Mouse (Mus musculus): ENCODE measurements around the gene Gm21891. TPM values are rescaled to one million over a fixed set of nuclear protein-coding genes. Genes with fewer than 3 reads are reported as not detected.
"Not testable (repeated sequence)": the region's sequence is repeated elsewhere in the genome, so short reads cannot be mapped to it uniquely, and the experiment has no call there.

The Gm21891 gene
- not detected in 2 replicates for polyA plus RNA-seq (2014; fragmentation: Nextera tagmentation; extraction: Ambion mirVana)

DNA sequence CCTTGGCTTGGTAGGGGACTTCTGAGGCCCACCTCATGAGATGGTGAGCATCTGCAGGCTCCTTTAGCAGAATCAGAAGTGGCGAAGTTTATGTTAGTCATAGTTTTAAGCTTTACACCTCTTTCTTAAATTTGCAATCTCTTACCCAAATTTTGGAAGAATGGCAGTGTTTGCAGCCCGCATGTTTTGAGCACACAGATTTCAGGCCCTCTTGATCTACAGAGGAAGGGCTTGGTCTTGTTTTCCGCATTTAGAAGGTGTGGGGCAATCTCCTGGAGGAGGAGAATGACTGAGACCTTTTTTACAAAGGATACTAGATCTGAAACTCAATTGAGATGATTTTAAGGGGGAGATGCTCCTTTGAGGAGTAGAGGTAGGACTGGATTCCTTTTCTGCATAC lies at the start of gene Gm21891:
Gene Gm21891, minus strand, starts transcription at position 101 of the 400 bp plus-strand sequence.
- H3K36me3 ChIP-seq (ENCODE audit: control insufficient read depth, insufficient read depth, low read length); H3K4me2 ChIP-seq (ENCODE audit: low read length); H3K9me3 ChIP-seq (ENCODE audit: control insufficient read depth, low read length); H3K27ac ChIP-seq (replicated peaks in 1 of 2; ENCODE audit: control insufficient read depth in 1 of 2, insufficient read depth in 1 of 2, low read depth in 2 of 2, low read length in 2 of 2); ATAC-seq (ENCODE audit: insufficient number of reproducible peaks, insufficient read depth, low FRiP score, low read depth); H3K27me3 ChIP-seq (ENCODE audit: control insufficient read depth, insufficient read depth, low read length); H3K9ac ChIP-seq (ENCODE audit: low read length); H3K4me1 ChIP-seq (ENCODE audit: control insufficient read depth in 2 of 2, insufficient read depth in 2 of 2, low read length in 2 of 2); H3K4me3 ChIP-seq (ENCODE audit: control insufficient read depth in 1 of 2, insufficient read depth in 1 of 2, low read depth in 1 of 2, low read length in 2 of 2): not testable (repeated sequence)
- no CpG with 5 or more reads among the region's 3 CpGs for WGBS

DNA sequence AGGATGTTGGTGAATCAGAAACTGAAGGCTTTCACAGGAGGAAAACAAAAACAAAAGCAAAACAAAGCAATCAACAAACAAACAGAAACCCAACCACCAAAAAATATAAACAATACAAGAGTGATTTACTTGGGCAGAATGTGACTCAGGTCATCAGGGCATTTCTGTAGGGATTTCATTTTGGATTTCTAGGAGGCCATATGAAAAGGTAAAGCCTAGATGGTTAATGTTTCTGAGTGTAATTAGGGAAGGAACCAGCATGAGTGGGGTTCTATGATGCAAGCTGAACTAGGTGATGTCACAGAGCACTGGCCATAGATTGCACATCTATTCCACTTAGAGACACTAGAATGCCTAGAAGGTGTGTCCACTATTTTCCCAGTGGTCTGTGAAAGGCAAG lies 28.4 kb upstream of the Gm21891 start, which contains the start of gene Gm21425:
Gene Gm21425, plus strand, starts transcription at position 301 of the 400 bp plus-strand sequence.
- not testable (repeated sequence) for H3K27ac ChIP-seq (replicated peaks in 1 of 2; ENCODE audit: control insufficient read depth in 1 of 2, insufficient read depth in 1 of 2, low read depth in 2 of 2, low read length in 2 of 2); H3K9me3 ChIP-seq (ENCODE audit: control insufficient read depth, low read length); H3K36me3 ChIP-seq (ENCODE audit: control insufficient read depth, insufficient read depth, low read length); H3K4me3 ChIP-seq (ENCODE audit: control insufficient read depth in 1 of 2, insufficient read depth in 1 of 2, low read depth in 1 of 2, low read length in 2 of 2); H3K4me1 ChIP-seq (ENCODE audit: control insufficient read depth in 2 of 2, insufficient read depth in 2 of 2, low read length in 2 of 2); H3K27me3 ChIP-seq (ENCODE audit: control insufficient read depth, insufficient read depth, low read length); ATAC-seq (ENCODE audit: insufficient number of reproducible peaks, insufficient read depth, low FRiP score, low read depth); H3K4me2 ChIP-seq (ENCODE audit: low read length); H3K9ac ChIP-seq (ENCODE audit: low read length)

Other genes with a start within 250 kb of the Gm21891 start
- gene Gm20807, start 90.6 kb downstream of the Gm21891 start, polyA plus RNA-seq (2014; fragmentation: Nextera tagmentation; extraction: Ambion mirVana) = not detected in 2 replicates
- gene Gm21425, start 28.5 kb upstream of the Gm21891 start, polyA plus RNA-seq (2014; fragmentation: Nextera tagmentation; extraction: Ambion mirVana) = not detected in 2 replicates
- not detected in 2 replicates for gene Gm21828, start 90.4 kb upstream of the Gm21891 start, polyA plus RNA-seq (2014; fragmentation: Nextera tagmentation; extraction: Ambion mirVana)
- gene Gm21440, start 118.9 kb upstream of the Gm21891 start, polyA plus RNA-seq (2014; fragmentation: Nextera tagmentation; extraction: Ambion mirVana) = not detected in 2 replicates
- gene Gm21454, start 119.0 kb upstream of the Gm21891 start, polyA plus RNA-seq (2014; fragmentation: Nextera tagmentation; extraction: Ambion mirVana) = not detected in 2 replicates
- gene Gm21725, start 215.6 kb upstream of the Gm21891 start, polyA plus RNA-seq (2014; fragmentation: Nextera tagmentation; extraction: Ambion mirVana) = not detected in 2 replicates

All from heart, embryonic 14.5 days (tissue).